Mouse (Mus musculus) liver, postnatal 0 days (tissue): Measurements from ENCODE around the gene Rsg1. TPM values are rescaled to one million over a fixed set of nuclear protein-coding genes. Genes with fewer than 3 reads are reported as not detected.

Experiments
- ATAC-seq: fragments of 200-750 bp; cut with Nextera tagmentation; 2 replicates; pipeline ENCODE4 v1.8.0; 2017; ENCODE audit warnings: mild to moderate bottlenecking, moderate library complexity
- DNase-seq: peaks from one replicate; pipeline ENCODE4 v3.0.0-alpha.2; 2016
- H3K27ac ChIP-seq: fragments of 300-500 bp; sonication (generic); 2 replicates; pipeline ENCODE4 v1.5.1; 2014; ENCODE audit warnings: antibody characterized with exemption, moderate library complexity, mild to moderate bottlenecking, low read depth
- H3K27me3 ChIP-seq: fragments of 300-500 bp; sonication (generic); 2 replicates; pipeline ENCODE4 v1.6.1; 2014; ENCODE audit warnings: low read length, control low read depth, mixed read lengths; ENCODE audit not compliant: insufficient read depth
- H3K36me3 ChIP-seq: fragments of 300-500 bp; sonication (generic); replicated peaks from 2 replicates; pipeline ENCODE4 v1.6.1; 2014; ENCODE audit warnings: mild to moderate bottlenecking, control low read depth, low read length, moderate library complexity, mixed read lengths; ENCODE audit not compliant: insufficient read depth
- H3K4me1 ChIP-seq: fragments of 300-500 bp; sonication (generic); 2 replicates; pipeline ENCODE4 v1.6.1; 2014; ENCODE audit warnings: antibody characterized with exemption, mild to moderate bottlenecking, control low read depth; ENCODE audit not compliant: insufficient read depth
- H3K4me2 ChIP-seq: fragments of 300-500 bp; sonication (generic); 2 replicates; pipeline ENCODE4 v1.6.1; 2014; ENCODE audit warnings: low read depth, mild to moderate bottlenecking, low read length, moderate library complexity, mixed read lengths
- H3K4me3 ChIP-seq: fragments of 300-500 bp; sonication (generic); 2 replicates; pipeline ENCODE4 v1.5.1; 2014; ENCODE audit warnings: low read depth, low read length
- H3K9ac ChIP-seq: fragments of 300-500 bp; sonication (generic); replicated peaks from 2 replicates; pipeline ENCODE4 v1.6.1; 2014; ENCODE audit warnings: mild to moderate bottlenecking, moderate library complexity
- H3K9me3 ChIP-seq: fragments of 300-500 bp; sonication (generic); 2 replicates; pipeline ENCODE4 v1.6.1; 2016; ENCODE audit warnings: mild to moderate bottlenecking, control low read depth, low read length, mixed read lengths
- CTCF ChIP-seq: sonication (generic); IDR thresholded peaks from 2 replicates; pipeline ENCODE4 v1.5.1; 2016; ENCODE audit warnings: antibody characterized with exemption, low read depth
- EP300 ChIP-seq: IDR thresholded peaks from 2 replicates; pipeline ENCODE4 v1.6.1; 2016; ENCODE audit warnings: antibody characterized with exemption, low read depth, mild to moderate bottlenecking
- WGBS: fragments of 180-500 bp; shearing (Covaris S2); extraction: QIAGEN DNeasy Blood & Tissue Kit; methylation state at CpG from one replicate; pipeline ENCODE4 v1.1.7; 2014; ENCODE audit not compliant: insufficient replicate concordance; 5-methylcytosine and 5-hydroxymethylcytosine counted together
- polyA plus RNA-seq: library from polyadenylated mRNA; unstranded; fragments of >200 nt; fragmentation: Nextera tagmentation; extraction: Ambion mirVana; gene quantifications from 2 replicates; pipeline ENCODE4 v1.2.1, GENCODE M21; 2015

The Rsg1 gene
- polyA plus RNA-seq, 1 experiment from 2014 or later, result 0.43 TPM

GRCm38 (mm10) chr4:141219583-141220213 is 5.9 kb downstream of the Rsg1 start:
- TF ChIP-seq CTCF, result no peak
- no peak for TF ChIP-seq EP300
- H3K27me3 ChIP-seq, result no peaks in the 10 kb centered on the region
- ATAC-seq (no peak), DNase-seq (no peak)
- 83% methylated on average over 20 of the region's 20 CpGs for WGBS
- no peak overlapping the region for H3K27ac ChIP-seq
- no peak overlapping the region for H3K4me2 ChIP-seq
- H3K9me3 ChIP-seq, result no peaks in the 10 kb centered on the region
- no peak overlapping the region for H3K9ac ChIP-seq
- H3K36me3 ChIP-seq, result no peaks in the 10 kb centered on the region
- peaks cover under 1% of the 10 kb centered on the region; the same call in 1 of the 2 replicates for H3K4me1 ChIP-seq
- no peak overlapping the region for H3K4me3 ChIP-seq

GRCm38 (mm10) chr4:141221848-141222247 is 8.1 kb downstream of the Rsg1 start:
- ATAC-seq, result no peak
- WGBS, result 63% methylated on average over 2 of the region's 2 CpGs
- Histone ChIP-seq H3K27ac (no peak overlapping the region), H3K4me3 (no peak overlapping the region), H3K4me1 (no peaks in the 10 kb centered on the region), H3K9ac (no peak overlapping the region), H3K9me3 (no peaks in the 10 kb centered on the region), H3K27me3 (no peaks in the 10 kb centered on the region), H3K4me2 (no peak overlapping the region), H3K36me3 (no peaks in the 10 kb centered on the region)
- DNase-seq, result no peak
- TF ChIP-seq EP300 (no peak), CTCF (peak; percentile 42)

- H3K4me2 ChIP-seq, result no peak overlapping the region
- ATAC-seq (no peak), DNase-seq (no peak)
- WGBS, result 76% methylated on average over 5 of the region's 5 CpGs
- H3K4me3 ChIP-seq, result no peak overlapping the region
- H3K4me1 ChIP-seq, result no peaks in the 10 kb centered on the region
- no peak overlapping the region for H3K9ac ChIP-seq
- no peaks in the 10 kb centered on the region for H3K27me3 ChIP-seq
- H3K9me3 ChIP-seq, result no peaks in the 10 kb centered on the region
- no peak overlapping the region for H3K27ac ChIP-seq
- no peak for TF ChIP-seq EP300
- TF ChIP-seq CTCF, result no peak
- H3K36me3 ChIP-seq, result no peaks in the 10 kb centered on the region
Measured at GRCm38 (mm10) chr4:141222752-141223151, 9.0 kb downstream of the Rsg1 start.

GRCm38 (mm10) chr4:141228687-141229086 is 14.9 kb downstream of the Rsg1 start:
- H3K4me3 ChIP-seq, result no peak overlapping the region
- no peaks in the 10 kb centered on the region for H3K4me1 ChIP-seq
- ATAC-seq (no peak), DNase-seq (no peak)
- H3K36me3 ChIP-seq, result no peaks in the 10 kb centered on the region
- H3K9me3 ChIP-seq, result no peaks in the 10 kb centered on the region
- H3K27me3 ChIP-seq, result 0 out of 2 replicates have a peak, but pooled peaks cover 2% of the 10 kb centered on the region
- H3K27ac ChIP-seq, result no peak overlapping the region
- 52% methylated on average over 7 of the region's 7 CpGs for WGBS
- TF ChIP-seq CTCF (no peak), EP300 (no peak)
- H3K9ac ChIP-seq, result no peak overlapping the region
- H3K4me2 ChIP-seq, result no peak overlapping the region

GRCm38 (mm10) chr4:141233196-141233595 is 19.4 kb downstream of the Rsg1 start:
- ATAC-seq (no peak), DNase-seq (no peak)
- Histone ChIP-seq H3K27ac (no peak overlapping the region), H3K9ac (no peak overlapping the region), H3K4me2 (no peak overlapping the region), H3K4me1 (no peaks in the 10 kb centered on the region), H3K36me3 (no peaks in the 10 kb centered on the region), H3K4me3 (no peak overlapping the region), H3K9me3 (no peaks in the 10 kb centered on the region), H3K27me3 (peaks cover 7% of the 10 kb centered on the region; the same call in 1 of the 2 replicates)
- TF ChIP-seq CTCF, result no peak
- TF ChIP-seq EP300, result no peak
- WGBS, result 76% methylated on average over 4 of the region's 4 CpGs

GRCm38 (mm10) chr4:141235537-141236111 is 21.9 kb downstream of the Rsg1 start:
- Histone ChIP-seq H3K4me1 (peaks cover 16% of the 10 kb centered on the region), H3K27ac (no peak overlapping the region), H3K9me3 (no peaks in the 10 kb centered on the region), H3K4me2 (no peak overlapping the region), H3K9ac (no peak overlapping the region), H3K27me3 (peaks cover 28% of the 10 kb centered on the region), H3K36me3 (no peaks in the 10 kb centered on the region), H3K4me3 (no peak overlapping the region)
- DNase-seq (no peak), ATAC-seq (no peak)
- TF ChIP-seq EP300, result no peak
- no peak for TF ChIP-seq CTCF
- WGBS, result 62% methylated on average over 6 of the region's 6 CpGs
